Mouse (Mus musculus) CD4-positive helper T cell, adult 2 months (primary cell): Measurements from ENCODE around the gene Vav3.

ENCODE experiments used
- DNase-seq: peaks from one replicate; pipeline ENCODE4 v3.0.0-alpha.2; 2012; ENCODE audit warnings: low read depth, missing footprints, low spot score

Vav3 gene

DNA sequence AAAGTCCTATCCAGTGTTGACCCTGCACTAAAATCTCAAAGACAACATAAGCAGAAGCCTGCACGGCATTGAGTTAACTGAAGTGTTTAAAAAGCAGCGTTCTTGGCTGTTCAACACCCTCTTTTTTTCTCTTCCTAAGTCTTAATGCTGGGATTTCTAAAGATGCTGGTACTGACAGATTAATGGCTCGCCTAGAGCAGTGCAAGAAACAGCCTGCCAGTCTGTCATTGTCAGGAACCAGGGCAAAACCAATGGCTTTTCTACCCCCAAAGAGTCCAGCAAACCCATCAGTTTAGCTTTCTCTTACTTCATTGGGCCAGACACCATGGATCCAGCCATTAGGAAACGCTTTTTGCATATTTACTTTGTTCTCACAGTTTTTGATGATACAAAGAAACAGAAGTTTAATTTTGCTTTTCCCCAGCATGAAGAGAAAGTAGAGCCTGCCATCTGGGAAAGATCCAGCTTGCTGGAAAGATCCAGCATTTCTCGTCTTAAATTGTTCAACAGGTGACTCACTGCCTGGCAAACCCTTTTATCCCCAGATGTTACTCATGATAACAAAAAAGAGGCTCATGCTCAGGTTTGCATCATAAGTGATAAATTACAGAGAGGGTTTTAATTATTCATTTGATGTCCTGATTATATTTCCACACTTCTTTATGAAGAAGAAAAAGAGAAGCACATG is 343.3 kb downstream of the Vav3 start:
- DNase-seq = no peak

DNA sequence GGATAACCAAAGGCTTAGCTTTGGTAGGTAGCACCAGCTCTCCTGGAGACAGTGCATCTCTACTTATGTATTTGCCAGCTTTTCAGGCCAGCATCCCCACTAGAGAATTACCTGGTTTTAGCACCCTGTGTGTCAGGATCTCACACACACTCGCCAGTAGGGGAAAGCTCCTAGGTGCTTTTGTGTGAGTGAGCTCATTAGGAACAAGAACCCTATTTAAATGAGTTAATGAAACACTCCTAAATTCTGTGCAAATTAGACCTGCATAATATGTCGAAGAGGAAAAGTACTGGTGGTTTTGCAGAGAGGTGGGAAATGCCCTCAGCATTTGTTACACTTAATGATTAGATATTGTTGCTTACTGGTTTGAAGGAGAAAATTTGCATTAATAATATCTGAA is 350.1 kb downstream of the Vav3 start:
- DNase-seq = no peak

DNA sequence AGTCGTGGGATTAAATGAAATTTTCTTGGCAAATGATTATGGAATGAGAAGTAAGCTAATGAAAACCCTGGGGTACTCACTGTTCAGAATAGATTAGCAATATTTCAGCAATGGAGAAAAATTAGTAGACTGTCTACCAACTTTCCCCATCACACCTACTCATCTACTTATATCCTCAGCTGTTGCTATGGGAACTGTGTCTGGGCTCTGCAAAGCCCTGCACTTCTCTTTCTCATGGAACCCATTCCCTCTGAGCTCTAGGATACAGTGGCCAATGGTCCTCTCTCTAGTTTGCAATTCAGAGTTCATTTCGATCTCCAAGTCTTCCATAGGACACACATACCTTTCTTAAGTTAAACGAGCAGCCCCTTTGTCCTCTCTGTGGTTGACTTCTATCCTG is 352.2 kb downstream of the Vav3 start:
- DNase-seq = no peak

DNA sequence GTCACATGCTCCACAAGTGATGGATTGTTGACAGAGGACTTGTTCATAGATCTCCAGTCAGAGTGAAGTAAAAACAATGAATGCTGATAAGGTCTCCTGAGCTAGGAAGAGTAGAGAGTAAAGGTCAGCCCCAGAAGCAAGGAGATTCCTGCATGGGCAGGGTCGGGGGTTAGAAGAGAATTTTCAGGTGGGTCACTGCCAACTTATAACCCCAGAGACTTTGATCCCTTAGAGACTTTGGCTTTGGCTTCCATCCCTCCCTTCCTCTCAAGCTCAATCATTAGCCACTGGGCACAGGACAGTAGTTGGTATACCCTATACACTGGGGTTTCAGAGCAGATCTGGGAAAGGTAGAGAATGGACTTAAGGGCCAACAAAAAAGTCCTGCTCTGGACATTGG is 360.8 kb downstream of the Vav3 start:
- DNase-seq = no peak

DNA sequence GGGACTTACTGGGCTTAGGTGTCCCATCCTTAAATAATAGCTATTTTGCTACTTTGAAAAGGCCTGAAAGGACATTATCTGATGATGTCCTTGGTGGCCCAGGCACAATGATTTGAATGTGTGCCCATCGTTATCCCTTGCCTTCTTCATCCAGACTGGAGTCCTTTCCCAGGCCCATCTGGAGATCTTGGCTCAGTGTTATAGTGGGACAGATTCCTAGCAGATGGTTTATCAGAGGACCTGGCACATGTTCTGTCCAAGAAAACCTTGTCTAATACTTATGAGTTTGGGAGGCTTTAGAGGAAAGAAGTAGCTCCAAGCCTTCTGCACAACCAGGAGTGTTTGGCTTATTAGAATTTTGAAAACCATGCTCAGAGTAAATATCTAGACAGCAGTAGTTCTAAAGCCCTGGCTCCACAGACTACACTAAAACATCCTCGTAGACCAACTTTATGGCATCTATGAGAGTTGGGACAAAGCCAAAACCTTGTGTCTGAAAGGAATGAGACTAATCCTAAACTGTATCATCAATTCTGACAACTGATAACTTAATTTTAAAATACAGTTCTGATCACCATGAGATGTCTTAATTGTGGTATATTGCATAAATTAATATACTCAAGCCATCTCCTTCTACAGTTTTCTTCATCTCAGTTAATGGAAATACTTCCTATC is 367.5 kb downstream of the Vav3 start:
- DNase-seq = no peak

DNA sequence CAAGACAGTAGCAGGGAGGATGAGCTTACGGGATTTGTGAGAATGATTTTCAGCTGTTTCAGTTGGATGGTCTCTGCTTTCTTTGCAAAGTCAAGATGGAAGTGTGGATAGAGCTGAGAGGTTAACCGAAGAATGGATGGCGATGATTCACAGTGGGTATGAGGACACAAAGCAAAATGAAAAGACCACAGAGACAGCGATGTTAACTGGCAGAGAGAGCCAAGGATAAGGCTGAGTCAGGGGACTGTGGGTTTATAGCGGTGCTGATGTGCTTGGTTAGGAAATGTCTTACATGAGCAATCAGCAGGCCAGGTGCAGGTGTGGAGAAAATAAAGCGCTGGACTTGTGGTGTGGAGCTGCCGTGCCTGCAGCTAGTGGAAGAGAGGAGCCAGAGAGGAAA is 371.3 kb downstream of the Vav3 start:
- DNase-seq = no peak

DNA sequence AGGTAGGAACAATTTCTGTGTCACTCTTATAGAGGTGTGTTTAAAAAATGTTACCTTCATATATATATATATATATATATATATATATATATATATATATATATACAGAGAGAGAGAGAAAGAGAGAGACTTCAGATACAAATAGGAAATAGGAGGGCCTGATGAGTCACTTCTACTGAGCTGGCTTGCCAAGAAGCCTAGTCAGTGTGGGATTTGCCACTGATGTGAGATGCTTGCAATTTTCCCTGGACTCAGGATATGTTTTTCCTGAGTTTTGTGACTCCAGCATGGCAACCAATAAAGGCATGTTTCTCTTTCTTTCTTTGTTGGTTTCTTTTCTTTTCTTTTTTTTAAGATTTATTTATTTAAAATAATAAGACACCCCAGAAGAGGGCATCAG is 374.0 kb downstream of the Vav3 start:
- no peak for DNase-seq

DNA sequence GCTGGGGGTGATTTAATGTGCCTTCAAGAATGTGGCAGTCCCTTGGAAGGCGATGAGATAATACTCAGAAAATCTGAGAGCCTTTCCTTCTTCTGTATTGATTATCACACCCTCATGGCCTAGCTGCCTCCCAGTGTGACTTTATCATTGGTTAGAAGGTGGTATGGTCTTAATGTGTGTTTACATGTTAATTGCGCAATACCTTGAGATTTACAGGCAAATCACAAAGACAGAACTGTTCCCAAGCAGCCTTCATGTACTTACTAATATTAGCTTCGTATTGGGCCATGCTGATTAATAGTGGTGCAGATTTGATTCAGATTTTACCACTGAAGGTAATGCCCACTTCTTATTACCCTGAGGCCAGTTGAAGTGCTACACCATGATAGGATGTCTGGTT is 381.3 kb downstream of the Vav3 start:
- no peak for DNase-seq

DNA sequence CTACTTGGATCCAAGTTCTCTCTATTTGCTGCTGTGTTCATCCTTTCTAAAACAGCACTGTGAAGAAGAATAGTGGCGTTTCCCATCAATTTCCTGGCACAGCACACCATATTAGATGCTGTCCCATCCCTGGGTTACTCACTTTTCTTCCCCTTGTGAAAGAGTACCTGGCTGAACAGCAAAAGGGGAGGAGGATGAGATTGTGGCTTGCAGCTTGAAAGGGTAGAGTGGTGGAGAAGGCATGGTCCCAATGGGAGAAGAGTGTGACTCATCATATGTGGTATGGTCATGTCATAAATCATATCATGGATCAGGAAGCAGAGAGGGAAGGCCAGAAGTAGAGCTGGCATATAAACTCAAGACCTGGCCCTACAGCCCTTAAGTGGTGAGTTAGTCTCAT is 386.3 kb downstream of the Vav3 start:
- DNase-seq = no peak

DNA sequence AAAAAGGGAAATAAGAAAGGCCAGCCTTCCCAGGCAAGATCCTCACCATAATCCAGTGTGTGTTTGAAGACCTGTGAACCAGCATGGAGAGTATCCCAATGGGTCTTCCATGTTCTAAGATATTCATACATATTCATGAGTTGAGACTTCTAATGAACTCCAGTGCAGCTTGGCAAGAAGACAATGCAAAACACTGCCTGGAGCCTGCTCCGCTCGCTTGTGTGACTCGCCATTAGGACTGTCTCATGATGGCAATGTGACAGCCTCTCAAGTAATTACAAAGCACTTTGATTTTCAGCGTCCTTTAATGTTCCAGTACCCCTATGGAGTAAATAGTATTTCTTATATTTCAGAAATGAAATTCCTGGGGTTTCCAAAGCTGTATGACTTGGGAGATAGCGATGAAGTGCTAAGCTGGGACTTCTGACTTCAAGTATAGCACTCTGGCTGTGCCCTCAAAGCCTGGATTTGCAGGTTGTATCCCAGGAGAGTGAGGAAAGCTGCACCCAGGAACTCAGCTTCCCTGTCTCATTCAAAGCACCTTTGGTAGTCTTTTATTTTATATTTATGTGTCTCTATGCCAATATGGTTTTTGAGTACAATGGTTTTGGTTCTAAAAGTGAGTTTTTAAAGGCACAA is 391.3 kb downstream of the Vav3 start:
- DNase-seq = no peak

DNA sequence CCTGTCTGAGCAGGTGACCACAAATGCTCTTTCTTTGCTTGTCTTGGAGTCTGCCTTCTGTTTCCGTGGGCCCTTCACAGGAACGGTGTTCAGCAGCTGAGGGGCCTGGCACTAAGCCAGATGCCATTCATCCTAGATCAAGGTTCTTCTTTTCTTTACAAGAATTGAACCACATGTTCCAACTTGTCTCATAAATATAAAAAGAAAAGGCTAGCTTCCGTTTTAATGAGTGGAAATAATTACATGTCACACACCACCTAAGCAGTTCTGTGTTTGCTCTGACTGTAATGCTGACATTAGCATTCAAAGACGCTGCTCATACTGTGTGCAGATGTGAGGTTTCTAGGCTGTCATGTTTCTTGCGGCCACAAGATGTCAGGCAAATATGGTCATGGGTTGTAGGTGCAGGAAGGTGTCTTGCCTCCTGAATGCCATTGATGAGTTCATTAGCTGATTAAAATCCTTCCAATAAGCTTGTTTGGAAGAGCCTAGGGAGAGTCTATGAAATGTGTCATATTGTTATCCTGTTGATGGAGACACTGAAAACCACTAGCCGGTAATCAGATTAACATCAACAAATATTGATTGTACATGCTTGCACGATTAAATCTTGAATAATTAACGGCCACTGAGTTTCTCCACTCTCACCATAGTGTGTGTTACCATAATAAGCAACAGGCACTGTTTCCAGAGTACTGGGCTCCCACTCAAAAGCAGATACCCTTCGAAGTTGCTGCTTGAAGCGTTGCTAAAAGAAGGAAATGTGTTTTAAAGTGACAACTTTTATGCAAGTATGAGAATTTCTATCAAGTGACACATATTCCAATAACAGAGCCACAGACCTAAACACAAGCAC is 392.1 kb downstream of the Vav3 start:
- peak; percentile 38 for DNase-seq
